Mouse (Mus musculus): ENCODE data around the gene Acaa1a. TPM values are rescaled to one million over a fixed set of nuclear protein-coding genes. Genes with fewer than 3 reads are reported as not detected.
A peak's percentile ranks its signal among the peaks of the same experiment; 100 is the strongest.

The Acaa1a gene
- polyA plus RNA-seq, 1 experiment from 2014 or later, result 90.5 TPM

DNA sequence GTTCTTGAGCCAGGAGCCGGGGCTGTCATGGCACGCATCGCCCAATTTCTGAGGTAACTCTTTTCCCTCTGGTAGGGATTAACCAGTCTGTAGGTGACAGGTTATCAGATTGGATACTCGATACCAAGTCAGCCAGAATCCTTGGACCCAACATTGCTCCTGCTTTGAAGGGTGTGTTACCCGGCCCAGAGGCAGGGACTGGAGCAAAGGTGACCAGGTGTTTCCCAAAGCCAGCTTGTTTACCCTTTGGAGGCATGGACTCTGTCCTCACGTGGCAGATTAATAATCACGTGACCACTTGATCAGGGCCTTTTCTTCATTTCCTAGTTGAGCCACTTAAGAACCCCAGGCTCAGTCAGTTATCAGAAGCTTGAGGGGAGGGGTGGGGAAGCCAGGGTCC, 3.3 kb downstream of the Acaa1a start:
- Histone ChIP-seq H3K27me3 (replicated peaks; ENCODE audit: control insufficient read depth, insufficient read depth, low read length) (no peaks in the 10 kb centered on the region), H3K36me3 (ENCODE audit: control insufficient read depth, insufficient read depth) (peaks cover 43% of the 10 kb centered on the region), H3K9ac (ENCODE audit: low read depth, low read length) (peak overlapping the region; percentile 60; the same call in 1 of the 2 replicates), H3K4me1 (replicated peaks; ENCODE audit: control insufficient read depth, insufficient read depth, low read length) (peaks cover 4% of the 10 kb centered on the region), H3K4me3 (ENCODE audit: low read depth, low read length) (no peak overlapping the region), H3K27ac (ENCODE audit: low read depth, low read length) (no peak overlapping the region), H3K4me2 (replicated peaks; ENCODE audit: low read depth) (peak overlapping the region; percentile 66), H3K9me3 (ENCODE audit: control insufficient read depth) (no peaks in the 10 kb centered on the region)
- no peak for TF ChIP-seq CTCF (IDR thresholded peaks at IDR 0.05; ENCODE audit: low read depth)
- WGBS, result 44% methylated on average over 7 of the region's 7 CpGs
- peak; percentile 47 for ATAC-seq

DNA sequence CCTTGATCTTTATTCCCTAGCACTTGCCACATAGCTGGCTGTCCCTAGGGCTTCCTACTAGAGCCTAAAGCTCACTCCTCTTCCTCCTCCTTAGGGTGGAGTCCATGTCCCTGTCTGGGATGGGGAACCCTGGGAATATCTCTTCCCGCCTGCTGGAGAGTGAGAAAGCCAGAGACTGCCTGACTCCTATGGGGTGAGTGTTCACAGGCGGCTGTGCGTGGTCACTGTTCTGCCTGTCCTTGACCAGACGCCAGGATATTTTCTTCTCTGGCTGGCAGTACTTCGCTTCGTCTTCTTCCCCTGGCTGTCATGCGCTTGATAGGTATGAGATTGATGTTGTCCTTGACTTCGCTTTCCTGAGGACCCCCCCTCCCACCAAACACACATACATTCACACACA, 6.9 kb downstream of the Acaa1a start:
- 94% methylated on average over 8 of the region's 8 CpGs for WGBS
- Histone ChIP-seq H3K4me3 (ENCODE audit: low read depth, low read length) (no peak overlapping the region), H3K27me3 (replicated peaks; ENCODE audit: control insufficient read depth, insufficient read depth, low read length) (no peaks in the 10 kb centered on the region), H3K9ac (ENCODE audit: low read depth, low read length) (no peak overlapping the region), H3K4me1 (replicated peaks; ENCODE audit: control insufficient read depth, insufficient read depth, low read length) (peaks cover 4% of the 10 kb centered on the region), H3K4me2 (replicated peaks; ENCODE audit: low read depth) (no peak overlapping the region), H3K9me3 (ENCODE audit: control insufficient read depth) (no peaks in the 10 kb centered on the region), H3K27ac (ENCODE audit: low read depth, low read length) (no peak overlapping the region), H3K36me3 (ENCODE audit: control insufficient read depth, insufficient read depth) (peaks cover 58% of the 10 kb centered on the region)
- TF ChIP-seq CTCF (IDR thresholded peaks at IDR 0.05; ENCODE audit: low read depth), result no peak
- no peak for ATAC-seq

DNA sequence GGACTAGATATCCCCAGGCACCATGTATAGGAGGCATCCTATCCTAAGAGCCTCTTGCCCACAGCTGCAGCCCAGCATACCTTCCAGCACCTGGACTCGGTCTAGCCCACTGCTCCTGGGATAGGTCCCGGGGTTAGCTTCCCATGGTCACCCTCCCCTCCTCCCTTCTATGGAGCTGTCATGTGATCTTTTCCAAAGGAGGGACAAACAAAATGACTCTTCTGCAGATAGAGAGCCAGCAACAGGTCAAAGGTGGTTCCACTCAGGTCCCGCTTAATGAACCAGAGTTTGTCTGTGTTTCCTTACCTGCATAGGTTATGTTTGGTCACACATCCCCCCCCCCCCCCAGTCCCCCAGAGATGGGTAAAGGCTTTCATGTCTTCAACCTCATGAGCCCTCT, 11.1 kb downstream of the Acaa1a start:
- Histone ChIP-seq H3K4me2 (replicated peaks; ENCODE audit: low read depth) (no peak overlapping the region), H3K36me3 (ENCODE audit: control insufficient read depth, insufficient read depth) (peaks cover 40% of the 10 kb centered on the region), H3K27me3 (replicated peaks; ENCODE audit: control insufficient read depth, insufficient read depth, low read length) (no peaks in the 10 kb centered on the region), H3K27ac (ENCODE audit: low read depth, low read length) (no peak overlapping the region), H3K4me1 (replicated peaks; ENCODE audit: control insufficient read depth, insufficient read depth, low read length) (no peaks in the 10 kb centered on the region), H3K9ac (ENCODE audit: low read depth, low read length) (no peak overlapping the region), H3K9me3 (ENCODE audit: control insufficient read depth) (no peaks in the 10 kb centered on the region), H3K4me3 (ENCODE audit: low read depth, low read length) (no peak overlapping the region)
- ATAC-seq, result no peak
- WGBS, result 81% methylated on average over 3 of the region's 3 CpGs
- no peak for TF ChIP-seq CTCF (IDR thresholded peaks at IDR 0.05; ENCODE audit: low read depth)

DNA sequence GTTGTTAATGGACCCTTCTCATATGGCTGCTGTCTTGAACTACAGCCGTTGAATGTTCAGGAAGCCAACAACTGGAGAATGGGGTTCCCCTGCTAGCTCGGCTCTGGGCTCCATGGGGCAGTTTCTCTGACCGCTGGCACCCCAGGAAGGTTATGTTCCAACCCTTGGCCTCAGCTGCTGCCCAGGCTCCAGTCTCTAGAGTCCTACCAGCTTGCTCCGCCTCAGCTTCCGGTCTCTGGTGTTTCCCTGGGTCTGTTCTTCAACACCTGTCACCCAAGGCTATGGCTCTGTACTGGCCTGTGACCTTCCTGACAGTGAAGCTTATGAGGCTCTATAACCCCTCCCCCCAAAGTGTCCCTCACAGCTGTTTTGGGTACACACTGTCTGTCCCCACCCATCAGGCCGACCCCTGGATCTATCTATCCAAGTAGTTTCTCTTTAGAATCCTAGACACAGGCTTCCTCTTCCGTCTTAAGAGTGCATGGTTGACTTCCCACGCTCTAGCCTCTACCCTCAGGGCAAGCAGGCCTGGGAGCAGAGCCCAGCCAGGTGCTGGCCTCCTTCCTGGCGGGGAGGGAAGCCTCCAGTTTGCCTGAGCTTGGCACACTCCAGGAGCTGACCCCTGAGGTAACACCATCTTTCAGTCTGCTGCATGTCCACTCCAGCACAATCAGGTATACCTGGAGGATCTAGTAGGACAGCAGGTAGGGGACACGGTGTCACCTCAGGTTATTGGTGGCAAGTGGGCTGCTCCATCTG, 11.7 kb downstream of the Acaa1a start:
- H3K9me3 ChIP-seq (ENCODE audit: control insufficient read depth), result no peaks in the 10 kb centered on the region
- no peak for TF ChIP-seq CTCF (IDR thresholded peaks at IDR 0.05; ENCODE audit: low read depth)
- no peaks in the 10 kb centered on the region for H3K4me1 ChIP-seq (replicated peaks; ENCODE audit: control insufficient read depth, insufficient read depth, low read length)
- 91% methylated on average over 10 of the region's 10 CpGs for WGBS
- no peak overlapping the region for H3K4me3 ChIP-seq (ENCODE audit: low read depth, low read length)
- H3K4me2 ChIP-seq (replicated peaks; ENCODE audit: low read depth), result no peak overlapping the region
- H3K36me3 ChIP-seq (ENCODE audit: control insufficient read depth, insufficient read depth), result peaks cover 34% of the 10 kb centered on the region
- H3K27ac ChIP-seq (ENCODE audit: low read depth, low read length), result no peak overlapping the region
- H3K27me3 ChIP-seq (replicated peaks; ENCODE audit: control insufficient read depth, insufficient read depth, low read length), result no peaks in the 10 kb centered on the region
- H3K9ac ChIP-seq (ENCODE audit: low read depth, low read length), result no peak overlapping the region
- no peak for ATAC-seq

DNA sequence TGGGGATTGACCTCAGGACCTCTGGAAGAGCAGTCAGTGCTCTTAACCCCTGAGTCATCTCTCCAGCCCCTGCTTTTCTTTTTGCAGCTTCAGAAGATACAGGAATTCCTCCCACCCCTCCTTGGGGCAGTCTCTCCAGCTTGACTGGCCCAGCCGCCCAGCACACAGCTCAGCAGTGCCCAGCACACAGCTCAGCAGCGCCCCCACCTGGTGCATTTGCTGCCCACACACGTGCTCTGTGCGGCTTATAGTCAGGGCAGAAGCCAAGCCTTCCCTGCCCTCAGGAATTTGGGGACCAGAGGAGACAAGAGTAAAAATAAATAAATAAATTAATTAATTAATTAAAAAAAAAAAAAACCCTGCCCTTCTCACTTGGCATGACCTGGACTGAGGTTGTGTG, 12.6 kb downstream of the Acaa1a start:
- 31% methylated on average over 4 of the region's 4 CpGs for WGBS
- peak; percentile 82 for ATAC-seq
- peak; percentile 93 for TF ChIP-seq CTCF (IDR thresholded peaks at IDR 0.05; ENCODE audit: low read depth)

DNA sequence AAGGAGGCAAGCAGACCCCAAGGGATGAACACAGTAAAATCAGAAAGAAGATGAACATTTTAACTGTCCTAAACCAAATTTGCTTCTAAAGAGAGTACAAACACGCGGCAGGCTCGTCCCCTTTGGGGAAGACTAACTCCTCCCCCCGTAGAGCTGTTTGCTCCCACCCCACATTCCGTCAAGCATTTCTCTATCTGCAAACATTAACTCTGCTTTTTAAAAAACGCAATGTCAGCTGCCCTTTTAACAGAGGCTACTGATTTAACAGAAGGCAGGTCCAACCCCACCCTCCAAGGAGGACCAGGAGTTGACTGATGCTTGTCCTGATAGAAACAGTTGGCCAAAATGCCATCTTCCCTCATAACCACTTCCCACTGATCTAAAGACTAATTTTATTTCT, 14.4 kb downstream of the Acaa1a start:
- no peak for TF ChIP-seq CTCF (IDR thresholded peaks at IDR 0.05; ENCODE audit: low read depth)
- Histone ChIP-seq H3K4me2 (replicated peaks; ENCODE audit: low read depth) (no peak overlapping the region), H3K9ac (ENCODE audit: low read depth, low read length) (no peak overlapping the region), H3K27ac (ENCODE audit: low read depth, low read length) (no peak overlapping the region), H3K36me3 (ENCODE audit: control insufficient read depth, insufficient read depth) (peaks cover 11% of the 10 kb centered on the region; the same call in 1 of the 2 replicates), H3K4me3 (ENCODE audit: low read depth, low read length) (no peak overlapping the region), H3K27me3 (replicated peaks; ENCODE audit: control insufficient read depth, insufficient read depth, low read length) (no peaks in the 10 kb centered on the region), H3K9me3 (ENCODE audit: control insufficient read depth) (no peaks in the 10 kb centered on the region), H3K4me1 (replicated peaks; ENCODE audit: control insufficient read depth, insufficient read depth, low read length) (no peaks in the 10 kb centered on the region)
- ATAC-seq, result no peak
- 46% methylated on average over 6 of the region's 6 CpGs for WGBS

More for the DNA sequence above, 12.6 kb downstream of the Acaa1a start:
- no peak overlapping the region for H3K9ac ChIP-seq (ENCODE audit: low read depth, low read length)
- no peaks in the 10 kb centered on the region for H3K27me3 ChIP-seq (replicated peaks; ENCODE audit: control insufficient read depth, insufficient read depth, low read length)
- peaks cover 26% of the 10 kb centered on the region; the same call in 1 of the 2 replicates for H3K36me3 ChIP-seq (ENCODE audit: control insufficient read depth, insufficient read depth)
- H3K27ac ChIP-seq (ENCODE audit: low read depth, low read length), result no peak overlapping the region
- H3K4me1 ChIP-seq (replicated peaks; ENCODE audit: control insufficient read depth, insufficient read depth, low read length), result no peaks in the 10 kb centered on the region
- no peaks in the 10 kb centered on the region for H3K9me3 ChIP-seq (ENCODE audit: control insufficient read depth)
- no peak overlapping the region for H3K4me2 ChIP-seq (replicated peaks; ENCODE audit: low read depth)
- H3K4me3 ChIP-seq (ENCODE audit: low read depth, low read length), result no peak overlapping the region

All from intestine, postnatal 0 days (tissue).